ENCODE assay signal across 12 mouse cellular contexts in the genomic region with DNA sequence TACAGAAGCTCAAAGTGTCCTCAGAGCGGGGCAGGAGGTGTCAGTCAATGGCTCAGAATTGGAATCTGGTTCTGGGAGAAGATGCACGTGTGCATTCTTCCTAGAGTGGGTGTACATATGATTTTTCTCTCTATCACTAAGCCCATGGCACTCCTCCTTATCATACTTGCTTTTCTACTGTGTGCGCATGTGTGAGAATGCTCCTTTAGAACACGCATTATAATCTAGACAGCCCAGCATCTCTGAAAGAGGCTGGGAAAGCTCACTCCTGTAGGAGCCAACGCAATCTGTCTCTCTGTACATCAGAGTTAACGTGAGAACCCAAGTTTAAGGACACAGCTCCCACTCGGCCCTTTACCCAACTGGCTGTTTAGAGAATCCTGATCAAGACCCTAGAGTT.
"Had no signal": no experiment of that assay in that cellular context is flagged by ENCODE, and none has a peak within 500 bp of the region (broad histone marks: within the 10 kb centered on the region; RNA-seq: fewer than 3 reads in every experiment).

No protein-coding gene starts in this region.

- H3K27me3 ChIP-seq: liver, embryonic 13.5 days; midbrain, embryonic 13.5 days; neural tube, embryonic 13.5 days had no signal

- H3K36me3 ChIP-seq: liver, embryonic 13.5 days; midbrain, embryonic 13.5 days; neural tube, embryonic 13.5 days had no signal

- DNase-seq: kidney, postnatal 25 days; liver, embryonic 13.5 days; lung, adult 2 months; lung, postnatal 14 days; lung, postnatal 4 days; thymus, adult 18-20 months; thymus, postnatal 36 days had no signal

- ATAC-seq: midbrain, embryonic 13.5 days; midbrain, embryonic 16.5 days had no signal

- H3K4me2 ChIP-seq: liver, embryonic 13.5 days; midbrain, embryonic 13.5 days; neural tube, embryonic 13.5 days had no signal

- H3K9me3 ChIP-seq: liver, embryonic 13.5 days; midbrain, embryonic 13.5 days; neural tube, embryonic 13.5 days had no signal

- H3K27ac ChIP-seq: kidney, postnatal 0 days; liver, embryonic 13.5 days; midbrain, embryonic 13.5 days; neural tube, embryonic 13.5 days had no signal

- H3K4me3 ChIP-seq: liver, embryonic 13.5 days; midbrain, embryonic 13.5 days; myocyte; neural tube, embryonic 13.5 days had no signal

- H3K9ac ChIP-seq: liver, embryonic 13.5 days; midbrain, embryonic 13.5 days; neural tube, embryonic 13.5 days had no signal
